Mouse (Mus musculus) monocyte, adult 59 days (primary cell): ENCODE data around the gene Dctn1. TPM values are rescaled to one million over a fixed set of nuclear protein-coding genes. Genes with fewer than 3 reads are reported as not detected.

ENCODE experiments used
- total RNA-seq, 2 experiments: library from RNA; stranded (reverse); gene quantifications; one replicate each; pipeline ENCODE4 v1.2.4; 2023

Dctn1 gene
- 100 to 1,000 TPM; 127 TPM for total RNA-seq

GRCm38 (mm10) chr6:83165607-83166242, at the start of gene Dctn1:
Dctn1 (plus strand) TSS chr6:83165920.

GRCm38 (mm10) chr6:83120930-83121862, 44.5 kb upstream of the Dctn1 start, which contains the start of gene Wbp1:
Wbp1 (minus strand) TSS chr6:83121559.

DNA sequence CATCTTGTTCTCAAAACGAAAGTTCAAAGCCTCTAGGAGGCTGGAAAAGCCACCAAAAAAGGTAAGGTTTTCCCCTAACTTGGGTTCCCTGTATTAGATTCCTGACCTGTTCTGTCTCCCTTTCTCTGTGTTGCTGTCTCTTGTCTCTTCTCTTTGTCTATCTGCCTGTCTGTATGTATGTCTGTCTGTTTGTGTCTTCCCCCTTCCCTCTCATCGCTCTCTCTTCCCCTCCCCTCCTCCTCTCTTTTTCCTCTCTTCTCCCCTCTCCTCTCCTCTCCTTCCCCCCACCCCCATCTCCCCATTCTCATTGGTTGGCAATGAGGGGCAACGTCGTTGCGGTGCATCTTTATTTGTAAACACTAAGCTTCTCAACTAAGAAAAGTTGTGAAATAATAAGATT, 40.4 kb upstream of the Dctn1 start, which contains the start of gene Ino80b:
Ino80b (minus strand) TSS at position 101 of the 400 bp plus-strand sequence.

GRCm38 (mm10) chr6:83134951-83135513, 30.7 kb upstream of the Dctn1 start, which contains the start of gene Rtkn:
Rtkn (plus strand) TSS chr6:83135463.

GRCm38 (mm10) chr6:83156259-83156684, 9.4 kb upstream of the Dctn1 start, which contains the start of the genes Wdr54 and 1700003E16Rik:
Wdr54 (minus strand) TSS chr6:83156397.
1700003E16Rik (plus strand) TSS chr6:83156404.

DNA sequence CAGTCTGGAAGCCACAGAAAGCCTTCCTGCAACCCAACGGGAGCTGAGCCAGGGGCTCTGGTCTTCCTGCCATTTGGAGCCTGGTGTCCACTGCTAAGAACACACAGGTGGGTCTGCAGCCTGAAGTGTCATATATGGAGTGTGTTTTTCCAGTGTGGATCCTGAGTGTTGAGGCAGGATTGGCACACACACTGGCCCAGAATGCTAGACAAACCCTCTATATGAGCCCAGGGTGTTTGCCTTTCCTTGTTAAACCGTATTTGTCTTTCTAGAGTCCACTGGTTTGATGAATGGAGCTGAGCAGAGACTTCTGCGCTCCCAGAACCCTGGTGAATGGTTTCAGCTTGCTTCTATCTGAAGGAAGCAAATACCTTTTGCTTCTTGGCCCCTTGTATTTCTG, 54.1 kb downstream of the Dctn1 start, which contains the start of gene Slc4a5:
Slc4a5 (plus strand) TSS at position 15 of the 400 bp plus-strand sequence.

Other genes with a start within 250 kb of the Dctn1 start
- under 1 TPM; 0.27 to 0.60 TPM for gene Sema4f, start 226.2 kb upstream of the Dctn1 start, total RNA-seq
- gene M1ap, start 219.0 kb upstream of the Dctn1 start, total RNA-seq = 1 to 10 TPM; 1.8 to 2.7 TPM
- 10 to 100 TPM; 54.7 to 55.2 TPM for gene Dok1, start 132.4 kb upstream of the Dctn1 start, total RNA-seq
- 1 to 10 TPM; 2.1 to 2.2 TPM for gene Loxl3, start 131.7 kb upstream of the Dctn1 start, total RNA-seq
- 100 to 1,000 TPM; 353 to 380 TPM for gene Aup1, start 111.4 kb upstream of the Dctn1 start, total RNA-seq
- 100 to 1,000 TPM in 1 of 2 experiments, 10 to 100 TPM in 1; 94.4 to 101 TPM for gene Htra2, start 110.6 kb upstream of the Dctn1 start, total RNA-seq
- gene Dqx1, start 108.1 kb upstream of the Dctn1 start, total RNA-seq = 1 to 10 TPM; 6.2 to 6.5 TPM
- gene Tlx2, start 95.6 kb upstream of the Dctn1 start, total RNA-seq = not detected
- 10 to 100 TPM; 22.7 to 26.8 TPM for gene Pcgf1, start 88.1 kb upstream of the Dctn1 start, total RNA-seq
- gene Lbx2, start 79.6 kb upstream of the Dctn1 start, total RNA-seq = not detected
- 1 to 10 TPM; 6.0 to 8.2 TPM for gene Ccdc142, start 64.3 kb upstream of the Dctn1 start, total RNA-seq
- 1 to 10 TPM; 5.8 to 6.9 TPM for gene Gm42688, start 64.3 kb upstream of the Dctn1 start, total RNA-seq
- 10 to 100 TPM; 23.5 to 23.7 TPM for gene Mrpl53, start 56.9 kb upstream of the Dctn1 start, total RNA-seq
- 10 to 100 TPM; 34.1 to 37.5 TPM for gene Mogs, start 50.4 kb upstream of the Dctn1 start, total RNA-seq
- 10 to 100 TPM; 23.8 to 26.6 TPM for gene Wbp1, start 44.4 kb upstream of the Dctn1 start, total RNA-seq
- 10 to 100 TPM; 26.6 to 28.6 TPM for gene Ino80b, start 40.5 kb upstream of the Dctn1 start, total RNA-seq
- under 1 TPM in 1 of 2 experiments, not detected in 1; 0.30 TPM for gene Rtkn, start 30.5 kb upstream of the Dctn1 start, total RNA-seq
- gene Wdr54, start 9.5 kb upstream of the Dctn1 start, total RNA-seq = under 1 TPM in 1 of 2 experiments, not detected in 1; 0.34 TPM
- not detected for gene 1700003E16Rik, start 9.5 kb upstream of the Dctn1 start, total RNA-seq
- gene Slc4a5, start 53.9 kb downstream of the Dctn1 start, total RNA-seq = not detected
- gene Mthfd2, start 160.0 kb downstream of the Dctn1 start, total RNA-seq = 10 to 100 TPM; 21.3 to 21.8 TPM
- gene Mob1a, start 160.1 kb downstream of the Dctn1 start, total RNA-seq = 100 to 1,000 TPM; 204 to 207 TPM
- 10 to 100 TPM; 11.2 to 11.4 TPM for gene Bola3, start 183.2 kb downstream of the Dctn1 start, total RNA-seq